Mouse (Mus musculus) inflammation-experienced regulatory T-cells, adult 6 months (primary cell): ENCODE data around the gene Tldc1. TPM values are rescaled to one million over a fixed set of nuclear protein-coding genes. Genes with fewer than 3 reads are reported as not detected.

Source experiments
- ATAC-seq: one replicate; pipeline ENCODE4 v1.8.0; 2017
- polyA plus RNA-seq, 3 experiments: library from polyadenylated mRNA; unstranded; fragments of 100-300 nt; shearing (Covaris generic); gene quantifications; one replicate each; pipeline ENCODE4 v1.2.1; 2017

Gene Tldc1
- polyA plus RNA-seq, 3 experiments from 2014 or later: 6.1 to 7.4 (median 7.0) TPM

- no peak for ATAC-seq
Observed at GRCm38 (mm10) chr8:119716730-119717299, 61.4 kb downstream of the Tldc1 start.

GRCm38 (mm10) chr8:119715221-119715620 is 63.0 kb downstream of the Tldc1 start:
- ATAC-seq: no peak

- no peak for ATAC-seq
Observed at GRCm38 (mm10) chr8:119713421-119713820, 64.8 kb downstream of the Tldc1 start.

GRCm38 (mm10) chr8:119712226-119712625 is 66.0 kb downstream of the Tldc1 start:
- no peak for ATAC-seq

Other genes starting within 250 kb of the Tldc1 start
- gene Mbtps1, start 219.7 kb downstream of the Tldc1 start, polyA plus RNA-seq: 10 to 100 TPM; 32.6 to 52.2 (median 45.6) TPM
- gene Hsdl1, start 203.2 kb downstream of the Tldc1 start, polyA plus RNA-seq: 10 to 100 TPM; 30.3 to 73.9 (median 72.5) TPM
- gene Dnaaf1, start 203.2 kb downstream of the Tldc1 start, polyA plus RNA-seq: not detected
- 10 to 100 TPM in 2 of 3 experiments, 1 to 10 TPM in 1; 8.3 to 14.8 (median 13.3) TPM for gene Taf1c, start 173.2 kb downstream of the Tldc1 start, polyA plus RNA-seq
- gene Adad2, start 165.7 kb downstream of the Tldc1 start, polyA plus RNA-seq: not detected
- gene Kcng4, start 142.7 kb downstream of the Tldc1 start, polyA plus RNA-seq: not detected
- not detected for gene Wfdc1, start 112.1 kb downstream of the Tldc1 start, polyA plus RNA-seq
- gene Atp2c2, start 78.4 kb downstream of the Tldc1 start, polyA plus RNA-seq: not detected
- gene Cotl1, start 62.1 kb upstream of the Tldc1 start, polyA plus RNA-seq: 100 to 1,000 TPM; 181 to 242 (median 218) TPM
- 1 to 10 TPM; 6.8 to 8.0 (median 7.1) TPM for gene Klhl36, start 83.8 kb upstream of the Tldc1 start, polyA plus RNA-seq
- gene Usp10, start 131.9 kb upstream of the Tldc1 start, polyA plus RNA-seq: 10 to 100 TPM; 37.4 to 55.0 (median 43.9) TPM
- gene Gm20388, start 132.4 kb upstream of the Tldc1 start, polyA plus RNA-seq: 10 to 100 TPM; 10.8 to 14.1 (median 11.8) TPM
- under 1 TPM in 1 of 3 experiments, not detected in 2; 0.34 TPM for gene Crispld2, start 214.0 kb upstream of the Tldc1 start, polyA plus RNA-seq